Mouse (Mus musculus): ENCODE measurements around the gene Defa25.
"Not testable (repeated sequence)": the region's sequence is repeated elsewhere in the genome, so short reads cannot be mapped to it uniquely, and the experiment has no call there.

The Defa25 gene

DNA sequence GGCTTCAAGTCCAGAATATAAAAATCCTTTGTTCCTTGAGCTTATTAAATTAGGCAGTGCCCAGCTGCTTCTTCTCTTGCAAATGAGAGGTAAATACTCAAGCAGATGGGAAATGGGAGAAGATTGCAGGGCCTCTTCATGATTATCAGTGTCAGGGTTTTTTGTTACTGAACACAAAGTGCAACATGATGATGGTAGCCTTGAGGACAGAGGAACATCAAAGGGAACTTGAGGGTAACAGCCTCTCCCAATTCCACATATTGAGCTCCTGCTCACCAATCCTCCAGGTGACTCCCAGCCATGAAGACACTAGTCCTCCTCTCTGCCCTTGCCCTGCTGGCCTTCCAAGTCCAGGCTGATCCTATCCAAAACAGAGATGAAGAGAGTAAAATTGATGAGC, at the start of gene Defa25:
Gene Defa25, plus strand, starts transcription at position 301 of the 400 bp plus-strand sequence.
- not testable (repeated sequence) for DNase-seq

DNA sequence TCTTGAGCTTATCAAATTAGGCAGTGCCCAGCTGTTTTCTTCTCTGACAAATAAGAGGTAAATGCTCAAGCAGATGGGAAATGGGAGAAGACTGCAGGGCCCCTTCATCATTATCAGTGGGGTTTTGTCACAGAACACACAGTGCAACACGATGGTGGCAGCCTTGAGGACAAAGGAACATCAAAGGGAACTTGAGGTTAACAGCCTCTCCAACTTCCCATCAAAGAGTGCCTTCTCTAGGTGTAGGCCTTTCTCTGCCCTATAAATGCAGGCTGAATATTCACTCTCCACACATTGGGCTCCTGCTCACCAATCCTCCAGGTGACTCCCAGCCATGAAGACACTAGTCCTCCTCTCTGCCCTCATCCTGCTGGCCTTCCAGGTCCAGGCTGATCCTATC, 29.5 kb upstream of the Defa25 start, which contains the start of gene Defa23:
Gene Defa23, plus strand, starts transcription at position 301 of the 400 bp plus-strand sequence.
- not testable (repeated sequence) for DNase-seq

DNA sequence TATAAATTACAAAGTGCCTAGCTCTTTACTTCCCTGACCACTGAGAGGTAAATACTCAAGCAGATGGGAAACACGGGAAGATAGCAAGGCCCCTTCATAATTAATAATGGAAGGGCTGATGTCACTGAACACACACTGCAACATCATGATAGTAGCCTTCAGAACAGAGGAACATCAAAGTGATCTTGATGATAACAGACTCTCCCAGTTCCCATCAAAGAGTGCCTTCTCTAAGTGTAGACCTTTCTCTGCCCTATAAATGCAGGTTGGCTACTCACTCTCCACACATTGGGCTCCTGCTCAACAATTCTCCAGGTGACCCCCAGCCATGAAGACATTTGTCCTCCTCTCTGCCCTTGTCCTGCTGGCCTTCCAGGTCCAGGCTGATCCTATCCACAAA, 19.5 kb upstream of the Defa25 start, which contains the start of gene Defa35:
Gene Defa35, plus strand, starts transcription at position 301 of the 400 bp plus-strand sequence.
- DNase-seq = not testable (repeated sequence)

DNA sequence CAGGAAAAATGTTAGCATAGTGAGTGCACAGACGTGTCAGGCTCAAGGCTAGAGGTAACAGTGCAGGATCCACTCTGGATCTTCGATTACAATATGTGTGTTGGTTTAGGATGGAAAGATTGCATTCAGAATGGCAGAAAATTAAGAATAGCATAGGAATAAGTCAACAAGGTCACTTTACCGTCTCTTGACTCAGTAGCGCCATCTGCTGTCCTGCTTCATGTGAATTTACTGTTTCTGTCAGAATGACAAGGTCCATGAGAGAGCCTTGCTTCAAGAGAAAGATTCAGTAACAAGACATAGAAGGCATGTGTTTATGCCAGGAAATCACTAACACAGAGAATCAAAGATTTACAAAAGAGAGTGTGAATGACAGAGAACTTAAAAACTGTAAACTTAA, 8.9 kb downstream of the Defa25 start:
- DNase-seq = peak; percentile 3

DNA sequence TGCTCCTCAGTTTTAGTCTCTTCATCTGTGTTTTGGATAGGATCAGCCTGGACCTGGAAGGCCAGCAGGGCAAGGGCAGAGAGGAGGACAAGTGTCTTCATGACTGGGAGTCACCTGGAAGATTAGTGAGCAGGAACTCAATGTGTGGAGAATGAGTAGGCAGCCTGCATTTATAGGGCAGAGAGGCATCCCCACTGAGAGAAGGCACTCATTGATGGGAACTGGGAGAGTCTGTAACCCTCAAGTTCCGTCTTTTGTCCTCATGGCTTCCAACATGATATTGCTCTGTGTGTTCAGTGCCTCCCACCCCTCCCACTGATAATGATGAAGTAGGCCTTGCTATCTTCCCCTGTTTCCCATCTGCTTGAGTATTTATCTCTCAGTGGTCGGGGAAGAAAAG, 11.7 kb downstream of the Defa25 start, which contains the start of gene Gm14851:
Gene Gm14851, minus strand, starts transcription at position 101 of the 400 bp plus-strand sequence.
- not testable (repeated sequence) for DNase-seq

DNA sequence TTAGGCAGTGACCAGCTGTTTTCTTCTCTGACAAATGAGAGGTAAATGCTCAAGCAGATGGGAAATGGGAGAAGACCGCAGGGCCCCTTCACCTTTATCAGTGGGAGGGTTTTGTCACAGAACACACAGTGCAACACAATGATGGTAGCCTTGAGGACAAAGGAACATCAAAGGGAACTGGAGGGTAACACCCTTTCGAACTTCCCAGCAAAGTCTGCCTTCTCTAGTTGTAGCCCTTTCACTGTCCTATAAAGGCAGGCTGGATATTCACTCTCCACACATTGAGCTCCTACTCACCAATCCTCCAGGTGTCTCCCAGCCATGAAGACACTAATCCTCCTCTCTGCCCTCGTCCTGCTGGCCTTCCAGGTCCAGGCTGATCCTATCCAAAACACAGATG, 50.1 kb downstream of the Defa25 start, which contains the start of gene Defa30:
Gene Defa30, plus strand, starts transcription at position 301 of the 400 bp plus-strand sequence.
- DNase-seq = not testable (repeated sequence)
